Mouse (Mus musculus): ENCODE measurements around the gene Fbxw21.

DNA sequence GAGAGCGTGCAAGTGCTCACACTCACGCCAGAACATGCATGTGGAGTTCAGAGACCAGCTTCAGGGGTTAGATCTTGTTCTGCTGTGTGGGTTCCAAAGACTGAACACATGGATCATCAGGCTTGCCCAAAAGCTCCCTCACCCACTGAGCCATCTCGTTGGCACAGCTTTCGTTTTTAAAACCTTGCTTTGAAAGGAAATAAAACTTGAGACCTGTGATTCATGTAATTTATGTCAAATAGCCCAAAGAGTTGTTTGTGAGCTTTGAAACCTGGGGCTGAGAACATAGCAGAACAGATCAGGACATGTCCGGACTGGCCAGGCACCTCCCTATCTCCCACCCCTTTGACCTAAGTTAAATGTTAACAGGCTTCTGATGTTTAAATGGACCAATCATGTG lies 31.8 kb downstream of the Fbxw21 start:
- no peak for TF ChIP-seq POLR2A (IDR thresholded peaks at IDR 0.05; ENCODE audit: control insufficient read depth, extremely low read depth, insufficient read depth, low read length, poor library complexity)
- TF ChIP-seq CTCF (IDR thresholded peaks at IDR 0.05; ENCODE audit: borderline replicate concordance, control insufficient read depth, extremely low read depth, insufficient read depth, low read length, poor library complexity) = no peak
